Comparison of ENCODE assay signal across 8 mouse cellular contexts in the genomic region with DNA sequence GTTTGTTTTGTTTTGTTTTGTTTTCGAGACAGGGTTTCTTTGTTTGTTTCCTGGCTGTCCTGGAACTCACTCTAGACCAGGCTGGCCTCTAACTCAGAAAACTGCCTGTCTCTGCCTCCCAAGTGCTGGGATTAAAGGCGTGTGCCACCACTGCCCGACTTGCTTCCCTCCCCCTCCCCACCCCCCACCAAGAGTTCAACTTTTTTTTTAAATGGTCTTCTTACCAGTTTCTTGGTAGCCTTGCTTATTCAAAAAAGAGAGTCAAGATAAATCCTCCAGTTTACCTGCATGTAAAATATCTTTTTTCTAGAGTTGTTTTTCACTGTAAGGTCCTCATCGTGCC. TPM values are rescaled to one million over a fixed set of nuclear protein-coding genes. Genes with fewer than 3 reads are reported as not detected.
A peak's percentile ranks its signal among the peaks of the same experiment; 100 is the strongest.
DNase-seq lines count a peak whose midpoint lies in the region; ATAC-seq and TF ChIP-seq lines count a peak whose summit lies in the region.

No protein-coding gene starts in this region.

- peak overlapping the region; percentile 97 for H3K4me3 ChIP-seq in lung, embryonic 15.5 days
- H3K4me3 ChIP-seq in embryonic facial prominence, embryonic 14.5 days (ENCODE audit: low read depth, low read length) = peak overlapping the region; percentile 98
- peak overlapping the region; percentile 86 for H3K4me3 ChIP-seq in limb, embryonic 10.5 days
- peak overlapping the region; percentile 95 for H3K4me3 ChIP-seq in olfactory bulb, adult 2 months (ENCODE audit: insufficient read depth, low read depth, low read length)

- H3K9me3 ChIP-seq in lung, embryonic 15.5 days = peaks cover 6% of the 10 kb centered on the region
- H3K9me3 ChIP-seq in embryonic facial prominence, embryonic 14.5 days (ENCODE audit: control insufficient read depth, low read length) = peaks cover 11% of the 10 kb centered on the region; the same call in 1 of the 2 replicates
- no peaks in the 10 kb centered on the region; the same call in 1 of the 2 replicates for H3K9me3 ChIP-seq in limb, embryonic 10.5 days (replicated peaks)

- H3K4me2 ChIP-seq in lung, embryonic 15.5 days = peak overlapping the region; percentile 88
- H3K4me2 ChIP-seq in embryonic facial prominence, embryonic 14.5 days (ENCODE audit: low read depth, low read length) = peak overlapping the region; percentile 85

- no peak overlapping the region for H3K27ac ChIP-seq in lung, embryonic 15.5 days
- no peak overlapping the region for H3K27ac ChIP-seq in embryonic facial prominence, embryonic 14.5 days (replicated peaks; ENCODE audit: low read depth, low read length)
- peak overlapping the region; percentile 89 for H3K27ac ChIP-seq in limb, embryonic 10.5 days
- no peak overlapping the region for H3K27ac ChIP-seq in olfactory bulb, adult 2 months (ENCODE audit: insufficient read depth, low read depth, low read length)

- no peak for TF ChIP-seq POLR2A in olfactory bulb, adult 2 months (IDR thresholded peaks at IDR 0.05; ENCODE audit: insufficient read depth, low read depth, low read length)

- peaks cover 35% of the 10 kb centered on the region for H3K36me3 ChIP-seq in lung, embryonic 15.5 days
- H3K36me3 ChIP-seq in embryonic facial prominence, embryonic 14.5 days (ENCODE audit: control insufficient read depth, insufficient read depth, low read length) = peaks cover 32% of the 10 kb centered on the region
- peaks cover 38% of the 10 kb centered on the region for H3K36me3 ChIP-seq in limb, embryonic 10.5 days

- ATAC-seq in lung, embryonic 15.5 days (ENCODE audit: borderline replicate concordance, extremely low read depth, low FRiP score, low TSS enrichment) = no peak
- ATAC-seq in embryonic facial prominence, embryonic 14.5 days (ENCODE audit: low read depth) = peak; percentile 70

- 0 out of 2 replicates have a peak overlapping the region, but pooled peaks have one; percentile 90 for H3K9ac ChIP-seq in lung, embryonic 15.5 days
- H3K9ac ChIP-seq in embryonic facial prominence, embryonic 14.5 days (ENCODE audit: low read depth, low read length) = peak overlapping the region; percentile 90; the same call in 1 of the 2 replicates

- no peak for DNase-seq in lung, postnatal 14 days
- DNase-seq in embryonic facial prominence, embryonic 14.5 days (ENCODE audit: low spot score) = no peak
- no peak for DNase-seq in limb, embryonic 10.5 days (ENCODE audit: low spot score)
- DNase-seq in layer of hippocampus, adult 9-10 months (ENCODE audit: low spot score) = no peak
- no peak for DNase-seq in layer of hippocampus, adult 11-12 months (ENCODE audit: low spot score)
- DNase-seq in lung, postnatal 10 days = no peak

- H3K27me3 ChIP-seq in lung, embryonic 15.5 days = no peaks in the 10 kb centered on the region
- H3K27me3 ChIP-seq in embryonic facial prominence, embryonic 14.5 days (replicated peaks; ENCODE audit: control insufficient read depth, insufficient read depth, low read length) = no peaks in the 10 kb centered on the region
- no peaks in the 10 kb centered on the region for H3K27me3 ChIP-seq in limb, embryonic 10.5 days (ENCODE audit: low read depth, poor library complexity, severe bottlenecking)

- no peak for TF ChIP-seq CTCF in olfactory bulb, adult 2 months (IDR thresholded peaks at IDR 0.05; ENCODE audit: insufficient read depth, low read depth, low read length)

- peaks cover 7% of the 10 kb centered on the region for H3K4me1 ChIP-seq in lung, embryonic 15.5 days
- H3K4me1 ChIP-seq in embryonic facial prominence, embryonic 14.5 days (ENCODE audit: control insufficient read depth, insufficient read depth, low read length) = peaks cover 9% of the 10 kb centered on the region; the same call in 1 of the 2 replicates
- peaks cover 9% of the 10 kb centered on the region for H3K4me1 ChIP-seq in limb, embryonic 10.5 days
- peaks cover 2% of the 10 kb centered on the region; the same call in 1 of the 2 replicates for H3K4me1 ChIP-seq in olfactory bulb, adult 2 months (ENCODE audit: control insufficient read depth, insufficient read depth, low read length)

- WGBS in lung, embryonic 15.5 days = 22% methylated on average over 4 of the region's 4 CpGs
- 16% methylated on average over 4 of the region's 4 CpGs for WGBS in embryonic facial prominence, embryonic 14.5 days
- WGBS in limb, embryonic 10.5 days = 21% methylated on average over 4 of the region's 4 CpGs
- WGBS in olfactory bulb, adult 2 months = 13% methylated on average over 4 of the region's 4 CpGs

RNA-seq across cellular contexts. Expression of a gene that starts 0.3 kb away (rescaled TPM):
- 121 and 129 TPM in 2 replicates for polyA plus RNA-seq in lung, embryonic 15.5 days (2015; fragmentation: Nextera tagmentation; extraction: Ambion mirVana)
- 105 and 126 TPM in 2 replicates for polyA plus RNA-seq in embryonic facial prominence, embryonic 14.5 days (2014; fragmentation: Nextera tagmentation; extraction: Ambion mirVana)
- 189 and 192 TPM in 2 replicates for polyA plus RNA-seq in limb, embryonic 10.5 days (2016; fragmentation: Nextera tagmentation; extraction: Ambion mirVana)
- polyA plus RNA-seq in olfactory bulb, adult 2 months (2012; ENCODE audit: insufficient read depth, insufficient read length, low replicate concordance, missing spikeins) = not detected in 2 replicates

RNA-seq across cellular contexts. Expression of a gene that starts 34.6 kb away (rescaled TPM):
- 9.7 and 9.8 TPM in 2 replicates for polyA plus RNA-seq in lung, embryonic 15.5 days (2015; fragmentation: Nextera tagmentation; extraction: Ambion mirVana)
- 14.1 and 16.3 TPM in 2 replicates for polyA plus RNA-seq in embryonic facial prominence, embryonic 14.5 days (2014; fragmentation: Nextera tagmentation; extraction: Ambion mirVana)
- polyA plus RNA-seq in limb, embryonic 10.5 days (2016; fragmentation: Nextera tagmentation; extraction: Ambion mirVana) = 20.6 and 21.1 TPM in 2 replicates
- not detected in 2 replicates for polyA plus RNA-seq in olfactory bulb, adult 2 months (2012; ENCODE audit: insufficient read depth, insufficient read length, low replicate concordance, missing spikeins)

Comparison
In these comparisons a context has a peak if more than half of its experiments do, and no peak if none do; other contexts are left out.
1. RNA of a gene that starts 34.6 kb away (polyA plus RNA-seq): 20.6 to 21.1 TPM in limb, embryonic 10.5 days, 14.1 to 16.3 TPM in embryonic facial prominence, embryonic 14.5 days and 9.7 to 9.8 TPM in lung, embryonic 15.5 days; not detected in olfactory bulb, adult 2 months; every median in the first group is over 10 times any median in the second.
2. Peak in every context shown above with its lines, with median percentiles within 50 percentile points of each other: H3K4me3 ChIP-seq.